Mouse (Mus musculus) hindbrain, embryonic 12.5 days (tissue): ENCODE results near the gene Chrm1. TPM values are rescaled to one million over a fixed set of nuclear protein-coding genes. Genes with fewer than 3 reads are reported as not detected.

Source experiments
- ATAC-seq: fragments of 200-750 bp; cut with Nextera tagmentation; 2 replicates; pipeline ENCODE4 v1.8.0; 2017; ENCODE audit warnings: moderate TSS enrichment; ENCODE audit not compliant: low FRiP score
- H3K27ac ChIP-seq: fragments of 300-500 bp; sonication (generic); 2 replicates; pipeline ENCODE4 v1.5.1; 2016; ENCODE audit warnings: mild to moderate bottlenecking
- H3K27me3 ChIP-seq: fragments of 300-500 bp; sonication (generic); 2 replicates; pipeline ENCODE4 v1.6.1; 2016; ENCODE audit warnings: mild to moderate bottlenecking
- H3K36me3 ChIP-seq: fragments of 300-500 bp; sonication (generic); 2 replicates; pipeline ENCODE4 v1.6.1; 2016; ENCODE audit warnings: mild to moderate bottlenecking
- H3K4me1 ChIP-seq: fragments of 300-500 bp; sonication (generic); 2 replicates; pipeline ENCODE4 v1.6.1; 2016
- H3K4me2 ChIP-seq: fragments of 300-500 bp; sonication (generic); replicated peaks from 2 replicates; pipeline ENCODE4 v1.6.1; 2016; ENCODE audit warnings: mild to moderate bottlenecking
- H3K4me3 ChIP-seq: fragments of 300-500 bp; sonication (generic); 2 replicates; pipeline ENCODE4 v1.5.1; 2016; ENCODE audit warnings: mild to moderate bottlenecking
- H3K9ac ChIP-seq: fragments of 300-500 bp; sonication (generic); 2 replicates; pipeline ENCODE4 v1.6.1; 2016; ENCODE audit warnings: mild to moderate bottlenecking, moderate library complexity
- H3K9me3 ChIP-seq: fragments of 300-500 bp; sonication (generic); replicated peaks from 2 replicates; pipeline ENCODE4 v1.6.1; 2016; ENCODE audit warnings: mild to moderate bottlenecking
- whole genome bisulfite sequencing: fragments of 180-500 bp; shearing (Covaris S2); methylation state at CpG from one replicate; pipeline ENCODE4 v1.1.7; 2016; 5-methylcytosine and 5-hydroxymethylcytosine counted together
- polyA plus RNA-seq: library from polyadenylated mRNA; unstranded; fragments of >200 nt; fragmentation: Nextera tagmentation; extraction: Ambion mirVana; gene quantifications from 2 replicates; pipeline ENCODE4 v1.2.1, GENCODE M21; 2016

Gene Chrm1
- polyA plus RNA-seq, 1 experiment from 2014 or later, result 0.61 TPM

GRCm38 (mm10) chr19:8662337-8662736, 1.3 kb upstream of the Chrm1 start:
- peak; percentile 51 for ATAC-seq
- peak overlapping the region; percentile 83 for H3K4me2 ChIP-seq
- H3K36me3 ChIP-seq, result no peaks in the 10 kb centered on the region
- H3K27ac ChIP-seq, result no peak overlapping the region
- no peaks in the 10 kb centered on the region for H3K9me3 ChIP-seq
- peaks cover 17% of the 10 kb centered on the region for H3K27me3 ChIP-seq
- H3K4me1 ChIP-seq, result peaks cover 14% of the 10 kb centered on the region
- H3K4me3 ChIP-seq, result peak overlapping the region; percentile 44
- peak overlapping the region; percentile 70 for H3K9ac ChIP-seq
- 5% methylated on average over 11 of the region's 11 CpGs for WGBS

- H3K4me2 ChIP-seq, result 0 out of 2 replicates have a peak overlapping the region, but pooled peaks have one; percentile 17
- H3K36me3 ChIP-seq, result no peaks in the 10 kb centered on the region
- H3K4me1 ChIP-seq, result peaks cover 14% of the 10 kb centered on the region
- no peak for ATAC-seq
- H3K27ac ChIP-seq, result no peak overlapping the region
- no peak overlapping the region for H3K4me3 ChIP-seq
- WGBS, result 39% methylated on average over 9 of the region's 10 CpGs
- peaks cover 17% of the 10 kb centered on the region for H3K27me3 ChIP-seq
- no peak overlapping the region for H3K9ac ChIP-seq
- H3K9me3 ChIP-seq, result no peaks in the 10 kb centered on the region
These were observed 377 bp downstream of the Chrm1 start for GRCm38 (mm10) chr19:8663911-8664421.

- no peak overlapping the region for H3K4me3 ChIP-seq
- no peak for ATAC-seq
- 86% methylated on average over 3 of the region's 3 CpGs for WGBS
- peaks cover 14% of the 10 kb centered on the region for H3K4me1 ChIP-seq
- H3K27ac ChIP-seq, result no peak overlapping the region
- no peaks in the 10 kb centered on the region for H3K36me3 ChIP-seq
- no peaks in the 10 kb centered on the region for H3K9me3 ChIP-seq
- no peak overlapping the region for H3K4me2 ChIP-seq
- no peak overlapping the region for H3K9ac ChIP-seq
- peaks cover 17% of the 10 kb centered on the region for H3K27me3 ChIP-seq
These were observed 1.3 kb downstream of the Chrm1 start for GRCm38 (mm10) chr19:8664859-8665258.

- no peak overlapping the region for H3K27ac ChIP-seq
- no peaks in the 10 kb centered on the region for H3K9me3 ChIP-seq
- H3K36me3 ChIP-seq, result no peaks in the 10 kb centered on the region
- H3K4me1 ChIP-seq, result peaks cover 14% of the 10 kb centered on the region
- WGBS, result 52% methylated on average over 5 of the region's 5 CpGs
- no peak overlapping the region for H3K4me3 ChIP-seq
- H3K4me2 ChIP-seq, result no peak overlapping the region
- peaks cover 17% of the 10 kb centered on the region for H3K27me3 ChIP-seq
- no peak for ATAC-seq
- H3K9ac ChIP-seq, result no peak overlapping the region
These were observed 2.2 kb downstream of the Chrm1 start for GRCm38 (mm10) chr19:8665746-8666145.

- H3K36me3 ChIP-seq, result no peaks in the 10 kb centered on the region
- no peak overlapping the region for H3K27ac ChIP-seq
- H3K27me3 ChIP-seq, result no peaks in the 10 kb centered on the region
- H3K9me3 ChIP-seq, result no peaks in the 10 kb centered on the region
- H3K4me3 ChIP-seq, result no peak overlapping the region
- 88% methylated on average over 3 of the region's 3 CpGs for WGBS
- no peaks in the 10 kb centered on the region for H3K4me1 ChIP-seq
- no peak for ATAC-seq
- no peak overlapping the region for H3K9ac ChIP-seq
- H3K4me2 ChIP-seq, result no peak overlapping the region
These were observed 9.3 kb downstream of the Chrm1 start for GRCm38 (mm10) chr19:8672859-8673258.

- Histone ChIP-seq H3K9me3 (no peaks in the 10 kb centered on the region), H3K4me3 (no peak overlapping the region), H3K27me3 (no peaks in the 10 kb centered on the region), H3K4me2 (no peak overlapping the region), H3K4me1 (no peaks in the 10 kb centered on the region), H3K27ac (no peak overlapping the region), H3K9ac (no peak overlapping the region), H3K36me3 (no peaks in the 10 kb centered on the region)
- WGBS, result 70% methylated on average over 9 of the region's 9 CpGs
- ATAC-seq, result no peak
These were observed 9.9 kb downstream of the Chrm1 start for GRCm38 (mm10) chr19:8673336-8674063.

GRCm38 (mm10) chr19:8679031-8679779, 15.6 kb downstream of the Chrm1 start:
- 0 out of 2 replicates have a peak, but pooled peaks cover 2% of the 10 kb centered on the region for H3K27me3 ChIP-seq
- no peak overlapping the region for H3K4me3 ChIP-seq
- H3K9ac ChIP-seq, result no peak overlapping the region
- WGBS, result 24% methylated on average over 18 of the region's 18 CpGs
- H3K36me3 ChIP-seq, result no peaks in the 10 kb centered on the region
- no peak overlapping the region for H3K4me2 ChIP-seq
- ATAC-seq, result no peak
- no peaks in the 10 kb centered on the region for H3K9me3 ChIP-seq
- H3K27ac ChIP-seq, result no peak overlapping the region
- H3K4me1 ChIP-seq, result peaks cover 6% of the 10 kb centered on the region; the same call in 1 of the 2 replicates

- H3K36me3 ChIP-seq, result no peaks in the 10 kb centered on the region
- 0 out of 2 replicates have a peak, but pooled peaks cover 2% of the 10 kb centered on the region for H3K27me3 ChIP-seq
- H3K9ac ChIP-seq, result no peak overlapping the region
- no peak for ATAC-seq
- H3K4me1 ChIP-seq, result peaks cover 6% of the 10 kb centered on the region; the same call in 1 of the 2 replicates
- H3K4me2 ChIP-seq, result no peak overlapping the region
- no peak overlapping the region for H3K4me3 ChIP-seq
- 96% methylated on average over 4 of the region's 4 CpGs for WGBS
- no peak overlapping the region for H3K27ac ChIP-seq
- H3K9me3 ChIP-seq, result no peaks in the 10 kb centered on the region
These were observed 18.2 kb downstream of the Chrm1 start for GRCm38 (mm10) chr19:8681633-8682362.

GRCm38 (mm10) chr19:8682996-8683395, 19.4 kb downstream of the Chrm1 start:
- peak; percentile 56 for ATAC-seq
- Histone ChIP-seq H3K27ac (no peak overlapping the region), H3K9me3 (no peaks in the 10 kb centered on the region), H3K4me2 (no peak overlapping the region), H3K4me3 (no peak overlapping the region), H3K4me1 (peaks cover 6% of the 10 kb centered on the region; the same call in 1 of the 2 replicates), H3K36me3 (no peaks in the 10 kb centered on the region), H3K9ac (no peak overlapping the region), H3K27me3 (0 out of 2 replicates have a peak, but pooled peaks cover 2% of the 10 kb centered on the region)
- WGBS, result 0% methylated on average over 3 of the region's 3 CpGs

GRCm38 (mm10) chr19:8683627-8684026, 20.0 kb downstream of the Chrm1 start:
- H3K9ac ChIP-seq, result no peak overlapping the region
- H3K27ac ChIP-seq, result no peak overlapping the region
- H3K4me3 ChIP-seq, result no peak overlapping the region
- H3K27me3 ChIP-seq, result 0 out of 2 replicates have a peak, but pooled peaks cover 2% of the 10 kb centered on the region
- no peak overlapping the region for H3K4me2 ChIP-seq
- WGBS, result 74% methylated on average over 2 of the region's 2 CpGs
- ATAC-seq, result no peak
- no peaks in the 10 kb centered on the region for H3K9me3 ChIP-seq
- peaks cover 6% of the 10 kb centered on the region; the same call in 1 of the 2 replicates for H3K4me1 ChIP-seq
- no peaks in the 10 kb centered on the region for H3K36me3 ChIP-seq

- Histone ChIP-seq H3K36me3 (no peaks in the 10 kb centered on the region), H3K4me2 (no peak overlapping the region), H3K4me1 (no peaks in the 10 kb centered on the region), H3K9me3 (no peaks in the 10 kb centered on the region), H3K4me3 (no peak overlapping the region), H3K9ac (no peak overlapping the region), H3K27ac (no peak overlapping the region), H3K27me3 (no peaks in the 10 kb centered on the region)
- 63% methylated on average over 9 of the region's 9 CpGs for WGBS
- ATAC-seq, result no peak
These were observed 28.4 kb downstream of the Chrm1 start for GRCm38 (mm10) chr19:8691871-8692539.
